Mouse (Mus musculus) heart, postnatal 0 days (tissue): ENCODE measurements around the gene Pld1.

Experiments
- CTCF ChIP-seq: IDR thresholded peaks from 2 replicates; pipeline ENCODE4 v1.5.1; 2016; ENCODE audit warnings: antibody characterized with exemption, control low read depth, low read depth
- EP300 ChIP-seq: IDR thresholded peaks from 2 replicates; pipeline ENCODE4 v1.6.1; 2016; ENCODE audit warnings: antibody characterized with exemption, low read depth

DNA sequence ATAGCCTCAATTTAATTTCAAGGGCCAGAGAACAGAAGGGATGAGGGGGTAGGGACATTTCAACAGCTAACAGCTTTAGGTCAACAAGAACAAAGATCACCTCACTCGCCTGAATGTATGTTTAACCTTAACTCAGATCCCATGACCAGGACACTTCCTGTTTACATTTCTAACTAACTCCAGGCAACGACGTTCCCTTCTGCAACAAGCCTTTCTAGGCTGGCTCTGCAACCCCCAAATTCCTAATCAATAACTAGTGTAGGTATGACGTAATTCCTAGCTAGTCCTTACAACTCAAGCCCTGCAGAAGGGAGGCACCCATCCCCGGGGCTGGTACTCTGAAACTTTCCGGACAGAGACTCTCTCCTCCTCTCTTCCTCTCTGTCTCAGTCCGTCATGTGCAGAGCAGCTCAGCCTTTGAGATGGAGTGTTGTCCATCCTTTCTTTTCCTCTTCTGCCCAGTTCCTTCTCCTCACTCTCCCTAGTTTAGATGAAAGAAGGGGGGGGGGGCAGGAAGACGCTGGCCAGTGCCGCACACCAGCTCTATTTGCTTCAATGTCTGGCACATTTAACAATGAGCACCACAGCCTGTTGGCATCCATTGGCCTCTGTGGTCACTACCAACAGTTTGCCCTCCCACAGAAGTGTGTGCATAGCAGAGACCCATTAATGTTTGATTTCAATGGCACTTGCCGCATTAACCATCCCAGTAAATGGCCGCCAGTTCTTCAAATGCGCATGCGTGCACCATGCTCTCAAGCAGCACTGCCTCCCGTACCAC is 19.6 kb upstream of the Pld1 start:
- TF ChIP-seq CTCF (no peak), EP300 (no peak)
